Mouse (Mus musculus): ENCODE measurements around the gene Itpk1. TPM values are rescaled to one million over a fixed set of nuclear protein-coding genes. Genes with fewer than 3 reads are reported as not detected.

Gene Itpk1
- polyA plus RNA-seq, 1 experiment = 44.0 TPM

GRCm38 (mm10) chr12:102742056-102742455, 37.3 kb upstream of the Itpk1 start:
- H3K9ac ChIP-seq (ENCODE audit: low read depth, poor library complexity, severe bottlenecking) = peak overlapping the region; percentile 95; the same call in 1 of the 2 replicates

GRCm38 (mm10) chr12:102740285-102740684, 35.6 kb upstream of the Itpk1 start:
- Histone ChIP-seq H3K4me3 (ENCODE audit: low read depth, low read length) (no peak overlapping the region), H3K9ac (ENCODE audit: low read depth, poor library complexity, severe bottlenecking) (no peak overlapping the region), H3K27me3 (ENCODE audit: control insufficient read depth, insufficient read depth, low read length, poor library complexity, severe bottlenecking) (no peaks in the 10 kb centered on the region), H3K27ac (ENCODE audit: insufficient read depth, low read length) (no peak overlapping the region), H3K9me3 (replicated peaks; ENCODE audit: control insufficient read depth, insufficient read depth, low read length, poor library complexity, severe bottlenecking) (no peaks in the 10 kb centered on the region), H3K36me3 (ENCODE audit: control insufficient read depth, insufficient read depth, low read length, poor library complexity, severe bottlenecking) (peaks cover 5% of the 10 kb centered on the region; the same call in 1 of the 2 replicates), H3K4me1 (ENCODE audit: control insufficient read depth, insufficient read depth, low read length) (no peaks in the 10 kb centered on the region)
- TF ChIP-seq EP300 (IDR thresholded peaks at IDR 0.05; ENCODE audit: insufficient read depth, low read depth, low read length) (no peak), POLR2A (IDR thresholded peaks at IDR 0.05; ENCODE audit: insufficient read depth, low read length) (no peak), CTCF (IDR thresholded peaks at IDR 0.05; ENCODE audit: low read depth, low read length) (no peak)

More at GRCm38 (mm10) chr12:102742056-102742455, 37.3 kb upstream of the Itpk1 start:
- Histone ChIP-seq H3K9me3 (replicated peaks; ENCODE audit: control insufficient read depth, insufficient read depth, low read length, poor library complexity, severe bottlenecking) (no peaks in the 10 kb centered on the region), H3K27me3 (ENCODE audit: control insufficient read depth, insufficient read depth, low read length, poor library complexity, severe bottlenecking) (no peaks in the 10 kb centered on the region), H3K36me3 (ENCODE audit: control insufficient read depth, insufficient read depth, low read length, poor library complexity, severe bottlenecking) (peaks cover 17% of the 10 kb centered on the region), H3K4me3 (ENCODE audit: low read depth, low read length) (no peak overlapping the region), H3K27ac (ENCODE audit: insufficient read depth, low read length) (no peak overlapping the region), H3K4me1 (ENCODE audit: control insufficient read depth, insufficient read depth, low read length) (no peaks in the 10 kb centered on the region)
- TF ChIP-seq CTCF (IDR thresholded peaks at IDR 0.05; ENCODE audit: low read depth, low read length) (no peak), POLR2A (IDR thresholded peaks at IDR 0.05; ENCODE audit: insufficient read depth, low read length) (no peak), EP300 (IDR thresholded peaks at IDR 0.05; ENCODE audit: insufficient read depth, low read depth, low read length) (no peak)

DNA sequence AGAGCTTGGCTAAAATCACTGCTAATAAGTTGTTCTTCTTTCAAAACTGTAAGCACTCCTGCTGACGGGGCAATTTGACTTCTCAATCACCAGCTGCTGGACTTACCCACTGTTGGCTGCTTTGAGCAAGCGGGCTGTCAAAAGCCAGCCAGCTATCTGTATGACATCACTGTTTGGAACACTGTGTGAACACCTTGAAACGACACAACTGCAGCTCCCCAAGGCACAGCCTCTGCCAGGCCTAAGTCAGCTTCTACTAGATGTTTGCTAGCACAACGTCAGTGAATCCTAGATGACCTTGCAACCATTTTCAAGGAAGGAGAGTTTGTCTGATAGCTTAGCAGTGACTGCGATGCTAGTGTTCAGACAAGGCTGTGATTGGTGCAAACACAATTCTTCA, 34.4 kb upstream of the Itpk1 start:
- Histone ChIP-seq H3K9me3 (replicated peaks; ENCODE audit: control insufficient read depth, insufficient read depth, low read length, poor library complexity, severe bottlenecking) (no peaks in the 10 kb centered on the region), H3K9ac (ENCODE audit: low read depth, poor library complexity, severe bottlenecking) (no peak overlapping the region), H3K27ac (ENCODE audit: insufficient read depth, low read length) (no peak overlapping the region), H3K4me1 (ENCODE audit: control insufficient read depth, insufficient read depth, low read length) (no peaks in the 10 kb centered on the region), H3K36me3 (ENCODE audit: control insufficient read depth, insufficient read depth, low read length, poor library complexity, severe bottlenecking) (0 out of 2 replicates have a peak, but pooled peaks cover 3% of the 10 kb centered on the region), H3K4me3 (ENCODE audit: low read depth, low read length) (no peak overlapping the region), H3K27me3 (ENCODE audit: control insufficient read depth, insufficient read depth, low read length, poor library complexity, severe bottlenecking) (no peaks in the 10 kb centered on the region)
- no peak for TF ChIP-seq POLR2A (IDR thresholded peaks at IDR 0.05; ENCODE audit: insufficient read depth, low read length)
- no peak for TF ChIP-seq CTCF (IDR thresholded peaks at IDR 0.05; ENCODE audit: low read depth, low read length)
- TF ChIP-seq EP300 (IDR thresholded peaks at IDR 0.05; ENCODE audit: insufficient read depth, low read depth, low read length) = no peak

GRCm38 (mm10) chr12:102733381-102733780, 28.7 kb upstream of the Itpk1 start:
- Histone ChIP-seq H3K9ac (ENCODE audit: low read depth, poor library complexity, severe bottlenecking) (no peak overlapping the region), H3K36me3 (ENCODE audit: control insufficient read depth, insufficient read depth, low read length, poor library complexity, severe bottlenecking) (no peaks in the 10 kb centered on the region), H3K27ac (ENCODE audit: insufficient read depth, low read length) (no peak overlapping the region), H3K27me3 (ENCODE audit: control insufficient read depth, insufficient read depth, low read length, poor library complexity, severe bottlenecking) (no peaks in the 10 kb centered on the region), H3K4me1 (ENCODE audit: control insufficient read depth, insufficient read depth, low read length) (peaks cover 2% of the 10 kb centered on the region), H3K9me3 (replicated peaks; ENCODE audit: control insufficient read depth, insufficient read depth, low read length, poor library complexity, severe bottlenecking) (no peaks in the 10 kb centered on the region), H3K4me3 (ENCODE audit: low read depth, low read length) (no peak overlapping the region)
- TF ChIP-seq CTCF (IDR thresholded peaks at IDR 0.05; ENCODE audit: low read depth, low read length) (peak; percentile 93), POLR2A (IDR thresholded peaks at IDR 0.05; ENCODE audit: insufficient read depth, low read length) (no peak)

GRCm38 (mm10) chr12:102730798-102731619, 26.3 kb upstream of the Itpk1 start:
- Histone ChIP-seq H3K9ac (ENCODE audit: low read depth, poor library complexity, severe bottlenecking) (peak overlapping the region; percentile 74), H3K4me1 (ENCODE audit: control insufficient read depth, insufficient read depth, low read length) (peaks cover 2% of the 10 kb centered on the region), H3K9me3 (replicated peaks; ENCODE audit: control insufficient read depth, insufficient read depth, low read length, poor library complexity, severe bottlenecking) (no peaks in the 10 kb centered on the region), H3K4me3 (ENCODE audit: low read depth, low read length) (peak overlapping the region; percentile 36), H3K27ac (ENCODE audit: insufficient read depth, low read length) (peak overlapping the region; percentile 99), H3K27me3 (ENCODE audit: control insufficient read depth, insufficient read depth, low read length, poor library complexity, severe bottlenecking) (no peaks in the 10 kb centered on the region), H3K36me3 (ENCODE audit: control insufficient read depth, insufficient read depth, low read length, poor library complexity, severe bottlenecking) (no peaks in the 10 kb centered on the region)
- TF ChIP-seq POLR2A (IDR thresholded peaks at IDR 0.05; ENCODE audit: insufficient read depth, low read length) (no peak), CTCF (IDR thresholded peaks at IDR 0.05; ENCODE audit: low read depth, low read length) (no peak), EP300 (IDR thresholded peaks at IDR 0.05; ENCODE audit: insufficient read depth, low read depth, low read length) (no peak)
